Comparison of ENCODE assay signal across 29 mouse cellular contexts in genomic region chr11:106954566-106954965, GRCm38 (mm10). TPM values are rescaled to one million over a fixed set of nuclear protein-coding genes. Genes with fewer than 3 reads are reported as not detected.
DNase-seq lines count a peak whose midpoint lies in the region; ATAC-seq and TF ChIP-seq lines count a peak whose summit lies in the region.
"Had no signal": no experiment of that assay in that cellular context is flagged by ENCODE, and none has a peak within 500 bp of the region (broad histone marks: within the 10 kb centered on the region; RNA-seq: fewer than 3 reads in every experiment).

No protein-coding gene starts in this region.

- no peaks in the 10 kb centered on the region; the same call in 1 of the 2 replicates for H3K9me3 ChIP-seq in heart, embryonic 11.5 days (replicated peaks; ENCODE audit: control insufficient read depth, low read length)
- H3K9me3 ChIP-seq in kidney, embryonic 14.5 days (ENCODE audit: control insufficient read depth, low read length): no peaks in the 10 kb centered on the region; the same call in 1 of the 2 replicates
- H3K9me3 ChIP-seq in forebrain, embryonic 13.5 days (replicated peaks): no peaks in the 10 kb centered on the region
- H3K9me3 ChIP-seq: embryonic facial prominence, embryonic 15.5 days; heart, embryonic 15.5 days; limb, embryonic 12.5 days; liver, embryonic 15.5 days; midbrain, embryonic 15.5 days; stomach, embryonic 15.5 days had no signal

- H3K9ac ChIP-seq in heart, embryonic 11.5 days (ENCODE audit: low read depth, low read length): no peak overlapping the region
- H3K9ac ChIP-seq in kidney, embryonic 14.5 days (ENCODE audit: low read depth, low read length): no peak overlapping the region
- H3K9ac ChIP-seq in forebrain, embryonic 13.5 days: no peak overlapping the region
- H3K9ac ChIP-seq: embryonic facial prominence, embryonic 15.5 days; heart, embryonic 15.5 days; hindbrain, embryonic 14.5 days; limb, embryonic 12.5 days; liver, embryonic 15.5 days; lung, embryonic 14.5 days; midbrain, embryonic 15.5 days; stomach, embryonic 15.5 days had no signal

- no peak for ATAC-seq in heart, embryonic 11.5 days (replicated peaks; ENCODE audit: insufficient number of reproducible peaks, low FRiP score, low TSS enrichment)
- no peak for ATAC-seq in kidney, embryonic 14.5 days (ENCODE audit: low FRiP score, low TSS enrichment)
- ATAC-seq in forebrain, embryonic 13.5 days: no peak
- ATAC-seq: forebrain, embryonic 14.5 days; midbrain, embryonic 15.5 days had no signal

- no peaks in the 10 kb centered on the region for H3K4me1 ChIP-seq in heart, embryonic 11.5 days (ENCODE audit: control insufficient read depth, insufficient read depth, low read length)
- H3K4me1 ChIP-seq in kidney, adult 2 months (ENCODE audit: control insufficient read depth, insufficient read depth, low read length): 0 out of 2 replicates have a peak, but pooled peaks cover 2% of the 10 kb centered on the region
- H3K4me1 ChIP-seq in kidney, embryonic 14.5 days (ENCODE audit: control insufficient read depth, insufficient read depth, low read length): no peaks in the 10 kb centered on the region
- H3K4me1 ChIP-seq in forebrain, embryonic 13.5 days: no peaks in the 10 kb centered on the region
- H3K4me1 ChIP-seq: limb, embryonic 12.5 days; midbrain, embryonic 15.5 days had no signal

- no peak overlapping the region for H3K27ac ChIP-seq in heart, embryonic 11.5 days (ENCODE audit: low read depth, low read length)
- peak overlapping the region; percentile 39 for H3K27ac ChIP-seq in kidney, adult 2 months (ENCODE audit: insufficient read depth, low read depth, low read length)
- H3K27ac ChIP-seq in kidney, embryonic 14.5 days (ENCODE audit: low read depth, low read length): no peak overlapping the region
- H3K27ac ChIP-seq in forebrain, embryonic 13.5 days: no peak overlapping the region
- H3K27ac ChIP-seq: embryonic facial prominence, embryonic 15.5 days; heart, embryonic 15.5 days; hindbrain, embryonic 14.5 days; left cerebral cortex, adult 2 months; limb, embryonic 12.5 days; liver, embryonic 15.5 days; midbrain, embryonic 15.5 days; stomach, embryonic 15.5 days had no signal

- no peak overlapping the region for H3K4me3 ChIP-seq in heart, embryonic 11.5 days (ENCODE audit: low read depth, low read length)
- no peak overlapping the region for H3K4me3 ChIP-seq in kidney, adult 2 months (ENCODE audit: insufficient read depth, low read depth, low read length)
- H3K4me3 ChIP-seq in kidney, embryonic 14.5 days (ENCODE audit: low read length): no peak overlapping the region
- H3K4me3 ChIP-seq in myocyte: peak overlapping the region; percentile 17
- H3K4me3 ChIP-seq in forebrain, embryonic 13.5 days: no peak overlapping the region
- H3K4me3 ChIP-seq: embryonic facial prominence, embryonic 15.5 days; heart, embryonic 15.5 days; left cerebral cortex, adult 2 months; limb, embryonic 12.5 days; liver, embryonic 15.5 days; midbrain, embryonic 15.5 days; stomach, embryonic 15.5 days had no signal

- TF ChIP-seq CTCF in kidney, adult 2 months (conservative IDR thresholded peaks at IDR 0.05; ENCODE audit: insufficient read depth, insufficient read length, low read depth, low read length): no peak

- H3K4me2 ChIP-seq in heart, embryonic 11.5 days: no peak overlapping the region
- H3K4me2 ChIP-seq in kidney, embryonic 14.5 days (replicated peaks; ENCODE audit: low read depth, low read length): no peak overlapping the region
- peak overlapping the region; percentile 68 for H3K4me2 ChIP-seq in myocyte (ENCODE audit: low read depth)
- no peak overlapping the region for H3K4me2 ChIP-seq in forebrain, embryonic 13.5 days
- H3K4me2 ChIP-seq: embryonic facial prominence, embryonic 15.5 days; heart, embryonic 15.5 days; hindbrain, embryonic 14.5 days; limb, embryonic 12.5 days; liver, embryonic 15.5 days; lung, embryonic 14.5 days; midbrain, embryonic 15.5 days; stomach, embryonic 15.5 days had no signal

- H3K36me3 ChIP-seq in heart, embryonic 11.5 days (ENCODE audit: control insufficient read depth, insufficient read depth, low read length): no peaks in the 10 kb centered on the region
- H3K36me3 ChIP-seq in kidney, adult 2 months (ENCODE audit: control insufficient read depth, insufficient read depth, low read length): no peaks in the 10 kb centered on the region
- H3K36me3 ChIP-seq in kidney, embryonic 14.5 days (ENCODE audit: control insufficient read depth, insufficient read depth, low read length): no peaks in the 10 kb centered on the region
- no peaks in the 10 kb centered on the region for H3K36me3 ChIP-seq in myocyte (ENCODE audit: control insufficient read depth, insufficient read depth)
- H3K36me3 ChIP-seq in forebrain, embryonic 13.5 days (ENCODE audit: poor library complexity, severe bottlenecking): no peaks in the 10 kb centered on the region
- H3K36me3 ChIP-seq: embryonic facial prominence, embryonic 15.5 days; heart, embryonic 15.5 days; limb, embryonic 12.5 days; liver, embryonic 15.5 days; midbrain, embryonic 15.5 days; stomach, embryonic 15.5 days had no signal

- no peak overlapping the region for H3ac ChIP-seq in myocyte (ENCODE audit: control insufficient read depth, insufficient read length)

- H3K79me2 ChIP-seq in myocyte (ENCODE audit: control insufficient read depth, insufficient read depth): no peaks in the 10 kb centered on the region

- H3K27me3 ChIP-seq in heart, embryonic 11.5 days (ENCODE audit: control insufficient read depth, insufficient read depth, low read length): no peaks in the 10 kb centered on the region
- no peaks in the 10 kb centered on the region for H3K27me3 ChIP-seq in kidney, adult 2 months (replicated peaks; ENCODE audit: control insufficient read depth, insufficient read depth, low read length)
- H3K27me3 ChIP-seq in kidney, embryonic 14.5 days (ENCODE audit: control insufficient read depth, insufficient read depth, low read length): no peaks in the 10 kb centered on the region
- no peaks in the 10 kb centered on the region for H3K27me3 ChIP-seq in myocyte (ENCODE audit: control insufficient read depth, insufficient read depth, insufficient read length)
- H3K27me3 ChIP-seq in forebrain, embryonic 13.5 days: no peaks in the 10 kb centered on the region
- H3K27me3 ChIP-seq: CH12.LX; embryonic facial prominence, embryonic 15.5 days; heart, embryonic 15.5 days; limb, embryonic 12.5 days; liver, embryonic 15.5 days; midbrain, embryonic 15.5 days; stomach, embryonic 15.5 days had no signal

- 63% methylated on average over 8 of the region's 8 CpGs for WGBS in heart, embryonic 11.5 days (ENCODE audit: insufficient replicate concordance)
- WGBS in kidney, adult 2 months: 54% methylated on average over 8 of the region's 8 CpGs
- WGBS in kidney, embryonic 14.5 days: 63% methylated on average over 8 of the region's 8 CpGs
- 78% methylated on average over 8 of the region's 8 CpGs for WGBS in forebrain, embryonic 13.5 days

- peak; percentile 89 for DNase-seq in heart, adult 11 months
- no peak for DNase-seq in kidney, adult 2 months
- DNase-seq in NIH3T3 (ENCODE audit: low read depth): peak; percentile 53
- DNase-seq: adrenal gland, postnatal 14 days; B cell, adult 2 months; cerebellum, adult 11 months; cerebellum, adult 9-10 months; cerebellum, postnatal 36 days; embryo, embryonic 11 days; heart, postnatal 4 days; kidney, adult 11 months; kidney, postnatal 25 days; lung, embryonic 14.5 days; lung, postnatal 14 days; right cerebral cortex, postnatal 25 days had no signal

- TF ChIP-seq POLR2A in kidney, adult 2 months (IDR thresholded peaks at IDR 0.05; ENCODE audit: low read depth, low read length): no peak
- TF ChIP-seq POLR2A in myocyte (IDR thresholded peaks at IDR 0.05; ENCODE audit: insufficient read length, low read depth): no peak

TF ChIP-seq in myocyte, 11 proteins besides CTCF, POLR2A, EP300 and RAD21:
- TF ChIP-seq CEBPB (IDR thresholded peaks at IDR 0.05; ENCODE audit: insufficient read depth, poor library complexity, severe bottlenecking) (no peak), SRF (IDR thresholded peaks at IDR 0.05; ENCODE audit: control insufficient read depth, insufficient read length, low read depth) (no peak)

RNA-seq across cellular contexts. Expression of gene Smurf2, which starts 34.1 kb away (rescaled TPM):
- polyA plus RNA-seq in heart, embryonic 11.5 days (2014; fragmentation: Nextera tagmentation; extraction: Ambion mirVana): 13.3 and 14.3 TPM in 2 replicates
- polyA plus RNA-seq in kidney, adult 2 months (2012; rRNA removed): 12.1 and 14.7 TPM in 2 replicates
- 17.4 and 19.1 TPM in 2 replicates for polyA plus RNA-seq in kidney, embryonic 14.5 days (2014; fragmentation: Nextera tagmentation; extraction: Ambion mirVana)
- 11.5 TPM for polyA plus RNA-seq in myocyte (2012; fragmentation: generic; extraction: Trizol)
- polyA plus RNA-seq in forebrain, embryonic 13.5 days (2015; fragmentation: Nextera tagmentation; extraction: Ambion mirVana): 15.9 and 16.0 TPM in 2 replicates

RNA-seq across cellular contexts. Expression of gene Kpna2, which starts 44.8 kb away (rescaled TPM):
- 342 and 382 TPM in 2 replicates for polyA plus RNA-seq in heart, embryonic 11.5 days (2014; fragmentation: Nextera tagmentation; extraction: Ambion mirVana)
- polyA plus RNA-seq in kidney, adult 2 months (2012; rRNA removed): 11.9 and 14.1 TPM in 2 replicates
- polyA plus RNA-seq in kidney, embryonic 14.5 days (2014; fragmentation: Nextera tagmentation; extraction: Ambion mirVana): 403 and 460 TPM in 2 replicates
- polyA plus RNA-seq in myocyte (2012; fragmentation: generic; extraction: Trizol): 32.8 TPM
- 481 and 506 TPM in 2 replicates for polyA plus RNA-seq in forebrain, embryonic 13.5 days (2015; fragmentation: Nextera tagmentation; extraction: Ambion mirVana)

Comparison
In these comparisons a context has a peak if more than half of its experiments do, and no peak if none do; other contexts are left out.
1. RNA of gene Kpna2, which starts 44.8 kb away (polyA plus RNA-seq): 481 to 506 TPM in forebrain, embryonic 13.5 days, 403 to 460 TPM in kidney, embryonic 14.5 days and 342 to 382 TPM in heart, embryonic 11.5 days; 32.8 TPM in myocyte (single experiment) and 11.9 to 14.1 TPM in kidney, adult 2 months; every median in the first group is over 10 times any median in the second.